In the genomic region with DNA sequence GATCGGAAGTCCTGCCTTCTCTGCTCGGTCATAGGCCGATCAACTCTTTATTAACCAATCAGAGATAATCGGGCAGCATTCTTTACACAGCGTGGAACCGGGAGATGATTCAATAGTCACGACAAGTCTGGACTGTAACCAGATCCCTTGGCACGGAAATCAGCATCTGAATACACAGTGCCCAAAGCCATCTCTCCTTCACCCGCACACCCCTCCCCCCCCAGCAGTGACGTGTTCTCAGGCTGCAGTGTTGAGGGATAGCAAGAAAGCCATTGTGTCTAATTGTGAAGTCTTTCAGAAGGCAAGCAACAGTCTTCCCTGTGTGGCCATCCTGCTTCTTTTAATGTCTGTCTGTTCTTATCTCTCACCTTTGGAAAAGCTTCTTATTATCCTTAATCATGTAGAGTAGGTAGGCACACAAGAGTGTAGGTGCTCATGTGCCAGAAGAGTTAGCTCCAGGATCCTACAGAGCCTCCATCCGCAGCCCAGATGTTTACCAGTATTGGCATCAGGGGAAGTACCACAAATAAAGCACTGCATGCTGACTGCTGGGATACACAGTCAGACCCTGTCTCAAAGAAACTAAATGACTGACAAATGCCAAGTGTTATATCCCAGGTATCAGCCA, we compare ENCODE assay signal across 8 mouse cellular contexts. TPM values are rescaled to one million over a fixed set of nuclear protein-coding genes. Genes with fewer than 3 reads are reported as not detected.
DNase-seq lines count a peak whose midpoint lies in the region; ATAC-seq lines count a peak whose summit lies in the region.

No protein-coding gene starts in this region.

- H3K27me3 ChIP-seq in embryonic facial prominence, embryonic 15.5 days = no peaks in the 10 kb centered on the region
- H3K27me3 ChIP-seq in heart, embryonic 10.5 days (ENCODE audit: insufficient read depth, poor library complexity, severe bottlenecking) = no peaks in the 10 kb centered on the region; the same call in 1 of the 2 replicates
- H3K27me3 ChIP-seq in limb, embryonic 12.5 days = no peaks in the 10 kb centered on the region
- no peaks in the 10 kb centered on the region for H3K27me3 ChIP-seq in midbrain, embryonic 12.5 days
- no peaks in the 10 kb centered on the region for H3K27me3 ChIP-seq in stomach, embryonic 15.5 days (replicated peaks)

- H3K27ac ChIP-seq in embryonic facial prominence, embryonic 15.5 days (replicated peaks) = peak overlapping the region; percentile 65
- H3K27ac ChIP-seq in heart, embryonic 10.5 days = peak overlapping the region; percentile 87
- H3K27ac ChIP-seq in limb, embryonic 12.5 days = peak overlapping the region; percentile 51
- H3K27ac ChIP-seq in midbrain, embryonic 12.5 days (replicated peaks) = peak overlapping the region; percentile 81
- peak overlapping the region; percentile 26 for H3K27ac ChIP-seq in stomach, embryonic 15.5 days

- DNase-seq in CD4-positive, CD25-positive, alpha-beta regulatory T cell, adult 2 months (ENCODE audit: low read depth, low spot score) = peak; percentile 40
- DNase-seq in adrenal gland, postnatal 36 days = peak; percentile 89 to 93
- peak; percentile 88 for DNase-seq in heart, embryonic 10.5 days (ENCODE audit: low spot score)
- peak; percentile 76 for DNase-seq in kidney, adult 9 months

- H3K9me3 ChIP-seq in embryonic facial prominence, embryonic 15.5 days (replicated peaks) = no peaks in the 10 kb centered on the region
- no peaks in the 10 kb centered on the region for H3K9me3 ChIP-seq in heart, embryonic 10.5 days
- no peaks in the 10 kb centered on the region for H3K9me3 ChIP-seq in limb, embryonic 12.5 days
- H3K9me3 ChIP-seq in midbrain, embryonic 12.5 days = no peaks in the 10 kb centered on the region
- H3K9me3 ChIP-seq in stomach, embryonic 15.5 days = no peaks in the 10 kb centered on the region

- no peak overlapping the region for H3K9ac ChIP-seq in embryonic facial prominence, embryonic 15.5 days
- peak overlapping the region; percentile 40; the same call in 1 of the 2 replicates for H3K9ac ChIP-seq in limb, embryonic 12.5 days (replicated peaks)
- peak overlapping the region; percentile 37 for H3K9ac ChIP-seq in midbrain, embryonic 12.5 days (replicated peaks)
- no peak overlapping the region for H3K9ac ChIP-seq in stomach, embryonic 15.5 days

- peak overlapping the region; percentile 59 for H3K4me2 ChIP-seq in embryonic facial prominence, embryonic 15.5 days (replicated peaks)
- H3K4me2 ChIP-seq in limb, embryonic 12.5 days = peak overlapping the region; percentile 61
- H3K4me2 ChIP-seq in midbrain, embryonic 12.5 days (replicated peaks) = peak overlapping the region; percentile 55
- peak overlapping the region; percentile 57 for H3K4me2 ChIP-seq in stomach, embryonic 15.5 days

- ATAC-seq in embryonic facial prominence, embryonic 15.5 days (ENCODE audit: insufficient number of reproducible peaks, low FRiP score, low TSS enrichment, low read depth) = peak; percentile 92
- peak; percentile 94 for ATAC-seq in limb, embryonic 12.5 days (ENCODE audit: insufficient number of reproducible peaks, insufficient read depth, low FRiP score, low TSS enrichment, low read depth)
- peak; percentile 99 for ATAC-seq in midbrain, embryonic 12.5 days (ENCODE audit: low FRiP score, low read depth)
- ATAC-seq in stomach, embryonic 15.5 days (ENCODE audit: insufficient read depth, low FRiP score, low read depth) = peak; percentile 92

- no peaks in the 10 kb centered on the region for H3K36me3 ChIP-seq in embryonic facial prominence, embryonic 15.5 days
- no peaks in the 10 kb centered on the region for H3K36me3 ChIP-seq in heart, embryonic 10.5 days
- no peaks in the 10 kb centered on the region for H3K36me3 ChIP-seq in limb, embryonic 12.5 days
- H3K36me3 ChIP-seq in midbrain, embryonic 12.5 days = no peaks in the 10 kb centered on the region
- H3K36me3 ChIP-seq in stomach, embryonic 15.5 days = no peaks in the 10 kb centered on the region

- WGBS in embryonic facial prominence, embryonic 15.5 days = under 1% methylated on average over 11 of the region's 11 CpGs
- WGBS in heart, embryonic 10.5 days = 3% methylated on average over 11 of the region's 11 CpGs
- WGBS in limb, embryonic 12.5 days = 3% methylated on average over 11 of the region's 11 CpGs
- WGBS in midbrain, embryonic 12.5 days = under 1% methylated on average over 11 of the region's 11 CpGs
- 2% methylated on average over 11 of the region's 11 CpGs for WGBS in stomach, embryonic 15.5 days

- H3K4me3 ChIP-seq in embryonic facial prominence, embryonic 15.5 days (replicated peaks) = peak overlapping the region; percentile 41
- H3K4me3 ChIP-seq in heart, embryonic 10.5 days = peak overlapping the region; percentile 56
- peak overlapping the region; percentile 33 for H3K4me3 ChIP-seq in limb, embryonic 12.5 days (replicated peaks)
- peak overlapping the region; percentile 25 for H3K4me3 ChIP-seq in midbrain, embryonic 12.5 days
- H3K4me3 ChIP-seq in stomach, embryonic 15.5 days (replicated peaks) = peak overlapping the region; percentile 33

- peaks cover 18% of the 10 kb centered on the region for H3K4me1 ChIP-seq in embryonic facial prominence, embryonic 15.5 days
- H3K4me1 ChIP-seq in heart, embryonic 10.5 days = peaks cover 18% of the 10 kb centered on the region
- peaks cover 11% of the 10 kb centered on the region for H3K4me1 ChIP-seq in limb, embryonic 12.5 days (replicated peaks)
- H3K4me1 ChIP-seq in midbrain, embryonic 12.5 days = peaks cover 15% of the 10 kb centered on the region
- H3K4me1 ChIP-seq in stomach, embryonic 15.5 days = 0 out of 2 replicates have a peak, but pooled peaks cover 12% of the 10 kb centered on the region

RNA-seq across cellular contexts. Expression of gene Mif, which starts 13.0 kb away (rescaled TPM):
- total RNA-seq in adrenal gland, postnatal 36 days (2021) = 100 to 1,000 TPM; 313 to 319 TPM
- polyA plus RNA-seq in embryonic facial prominence, embryonic 15.5 days (2015; fragmentation: Nextera tagmentation; extraction: Ambion mirVana) = 1,283 and 1,429 TPM in 2 replicates
- 3,089 and 3,244 TPM in 2 replicates for polyA plus RNA-seq in heart, embryonic 10.5 days (2016; fragmentation: Nextera tagmentation; extraction: Ambion mirVana)
- 1,855 and 1,928 TPM in 2 replicates for polyA plus RNA-seq in limb, embryonic 12.5 days (2016; fragmentation: Nextera tagmentation; extraction: Ambion mirVana)
- 1,213 and 1,289 TPM in 2 replicates for polyA plus RNA-seq in midbrain, embryonic 12.5 days (2016; fragmentation: Nextera tagmentation; extraction: Ambion mirVana)
- polyA plus RNA-seq in stomach, embryonic 15.5 days (2015; fragmentation: Nextera tagmentation; extraction: Ambion mirVana) = 1,866 and 1,981 TPM in 2 replicates

RNA-seq across cellular contexts. Expression of gene Derl3, which starts 20.2 kb away (rescaled TPM):
- 1 to 10 TPM in 1 of 2 experiments, under 1 TPM in 1; 0.93 to 2.8 TPM for total RNA-seq in adrenal gland, postnatal 36 days (2021)
- polyA plus RNA-seq in embryonic facial prominence, embryonic 15.5 days (2015; fragmentation: Nextera tagmentation; extraction: Ambion mirVana) = 2.0 and 3.1 TPM in 2 replicates
- polyA plus RNA-seq in heart, embryonic 10.5 days (2016; fragmentation: Nextera tagmentation; extraction: Ambion mirVana) = 3.1 and 5.0 TPM in 2 replicates
- polyA plus RNA-seq in limb, embryonic 12.5 days (2016; fragmentation: Nextera tagmentation; extraction: Ambion mirVana) = 3.5 and 3.9 TPM in 2 replicates
- 1.8 and 2.4 TPM in 2 replicates for polyA plus RNA-seq in midbrain, embryonic 12.5 days (2016; fragmentation: Nextera tagmentation; extraction: Ambion mirVana)
- 6.6 and 8.8 TPM in 2 replicates for polyA plus RNA-seq in stomach, embryonic 15.5 days (2015; fragmentation: Nextera tagmentation; extraction: Ambion mirVana)

RNA-seq across cellular contexts. Expression of gene Gstt2, which starts 35.8 kb away (rescaled TPM):
- 10 to 100 TPM; 30.0 to 32.0 TPM for total RNA-seq in adrenal gland, postnatal 36 days (2021)
- 9.0 and 11.0 TPM in 2 replicates for polyA plus RNA-seq in embryonic facial prominence, embryonic 15.5 days (2015; fragmentation: Nextera tagmentation; extraction: Ambion mirVana)
- 8.7 and 11.4 TPM in 2 replicates for polyA plus RNA-seq in heart, embryonic 10.5 days (2016; fragmentation: Nextera tagmentation; extraction: Ambion mirVana)
- 9.7 and 11.1 TPM in 2 replicates for polyA plus RNA-seq in limb, embryonic 12.5 days (2016; fragmentation: Nextera tagmentation; extraction: Ambion mirVana)
- 7.7 and 7.9 TPM in 2 replicates for polyA plus RNA-seq in midbrain, embryonic 12.5 days (2016; fragmentation: Nextera tagmentation; extraction: Ambion mirVana)
- polyA plus RNA-seq in stomach, embryonic 15.5 days (2015; fragmentation: Nextera tagmentation; extraction: Ambion mirVana) = 54.8 and 58.7 TPM in 2 replicates

RNA-seq across cellular contexts. Expression of gene Smarcb1, which starts 48.4 kb away (rescaled TPM):
- total RNA-seq in adrenal gland, postnatal 36 days (2021) = 10 to 100 TPM; 77.5 to 89.1 TPM
- polyA plus RNA-seq in embryonic facial prominence, embryonic 15.5 days (2015; fragmentation: Nextera tagmentation; extraction: Ambion mirVana) = 187 and 192 TPM in 2 replicates
- 157 and 204 TPM in 2 replicates for polyA plus RNA-seq in heart, embryonic 10.5 days (2016; fragmentation: Nextera tagmentation; extraction: Ambion mirVana)
- 252 and 264 TPM in 2 replicates for polyA plus RNA-seq in limb, embryonic 12.5 days (2016; fragmentation: Nextera tagmentation; extraction: Ambion mirVana)
- 294 and 315 TPM in 2 replicates for polyA plus RNA-seq in midbrain, embryonic 12.5 days (2016; fragmentation: Nextera tagmentation; extraction: Ambion mirVana)
- 172 and 173 TPM in 2 replicates for polyA plus RNA-seq in stomach, embryonic 15.5 days (2015; fragmentation: Nextera tagmentation; extraction: Ambion mirVana)

RNA-seq across cellular contexts. Expression of gene Gstt4, which starts 50.7 kb away (rescaled TPM):
- not detected for total RNA-seq in adrenal gland, postnatal 36 days (2021)
- polyA plus RNA-seq in embryonic facial prominence, embryonic 15.5 days (2015; fragmentation: Nextera tagmentation; extraction: Ambion mirVana) = not detected in 2 replicates
- not detected in 2 replicates for polyA plus RNA-seq in heart, embryonic 10.5 days (2016; fragmentation: Nextera tagmentation; extraction: Ambion mirVana)
- polyA plus RNA-seq in limb, embryonic 12.5 days (2016; fragmentation: Nextera tagmentation; extraction: Ambion mirVana) = not detected in 2 replicates
- polyA plus RNA-seq in midbrain, embryonic 12.5 days (2016; fragmentation: Nextera tagmentation; extraction: Ambion mirVana) = not detected in 2 replicates
- not detected in 2 replicates for polyA plus RNA-seq in stomach, embryonic 15.5 days (2015; fragmentation: Nextera tagmentation; extraction: Ambion mirVana)

Comparison
In these comparisons a context has a peak if more than half of its experiments do, and no peak if none do; other contexts are left out.
1. Peak in every context shown above with its lines: DNase-seq, ATAC-seq, H3K4me3 ChIP-seq and H3K27ac ChIP-seq.
2. DNase-seq: peak in every context shown above with its lines; median percentile 91 in adrenal gland, postnatal 36 days; 88 in heart, embryonic 10.5 days; 76 in kidney, adult 9 months; 40 in CD4-positive, CD25-positive, alpha-beta regulatory T cell, adult 2 months.
3. H3K27ac ChIP-seq: peak in every context shown above with its lines; median percentile 87 in heart, embryonic 10.5 days; 81 in midbrain, embryonic 12.5 days; 65 in embryonic facial prominence, embryonic 15.5 days; 51 in limb, embryonic 12.5 days; 26 in stomach, embryonic 15.5 days.
4. H3K9ac ChIP-seq: peak in limb, embryonic 12.5 days (single experiment) and midbrain, embryonic 12.5 days (single experiment); none in embryonic facial prominence, embryonic 15.5 days (single experiment) and stomach, embryonic 15.5 days (single experiment).